Mouse (Mus musculus) CH12.LX (cell line): ENCODE results near the gene Efnb1.

ENCODE experiments used
- CTCF ChIP-seq, 2 experiments: IDR thresholded peaks in 1 of 2; conservative IDR thresholded peaks in 1 of 2; 2 replicates each; pipeline ENCODE4 v1.5.1; 2011 to 2012; ENCODE audit warnings: low read depth in 2 of 2, low read length in 2 of 2, improper control_type of control experiment in 1 of 2, inconsistent platforms in 1 of 2, mild to moderate bottlenecking in 1 of 2, moderate library complexity in 1 of 2
- EP300 ChIP-seq: IDR thresholded peaks from 2 replicates; pipeline ENCODE4 v1.6.1; 2011; ENCODE audit warnings: low read length, improper control_type of control experiment
- ETS1 ChIP-seq: conservative IDR thresholded peaks from 2 replicates; pipeline ENCODE4 v1.6.1; 2012; ENCODE audit warnings: low read depth, mild to moderate bottlenecking, inconsistent platforms, low read length, improper control_type of control experiment, moderate library complexity
- GABPA ChIP-seq: IDR thresholded peaks from 2 replicates; pipeline ENCODE4 v1.6.1; 2012; ENCODE audit warnings: low read depth, low read length, improper control_type of control experiment, inconsistent platforms; ENCODE audit not compliant: insufficient replicate concordance
- HCFC1 ChIP-seq: IDR thresholded peaks from 2 replicates; pipeline ENCODE4 v1.6.1; 2012; ENCODE audit warnings: low read depth, mild to moderate bottlenecking, inconsistent platforms, low read length, improper control_type of control experiment
- PAX5 ChIP-seq: IDR thresholded peaks from 2 replicates; pipeline ENCODE4 v1.6.1; 2012; ENCODE audit warnings: low read length, inconsistent platforms, mixed read lengths
- POLR2A ChIP-seq: IDR thresholded peaks from 2 replicates; pipeline ENCODE4 v1.6.1; 2011; ENCODE audit warnings: low read depth, mild to moderate bottlenecking, improper control_type of control experiment, low read length
- POLR2AphosphoS2 ChIP-seq: IDR thresholded peaks from 2 replicates; pipeline ENCODE4 v1.6.1; 2011; ENCODE audit warnings: low read depth, low read length, improper control_type of control experiment
- RAD21 ChIP-seq: IDR thresholded peaks from 2 replicates; pipeline ENCODE4 v1.6.1; 2011; ENCODE audit warnings: low read depth, mild to moderate bottlenecking, low read length, improper control_type of control experiment, moderate library complexity
- SIN3A ChIP-seq: IDR thresholded peaks from 2 replicates; pipeline ENCODE4 v1.6.1; 2012; ENCODE audit warnings: low read length, improper control_type of control experiment, inconsistent platforms
- TCF12 ChIP-seq: IDR thresholded peaks from 2 replicates; pipeline ENCODE4 v1.6.1; 2014; ENCODE audit warnings: low read depth, mild to moderate bottlenecking, inconsistent platforms, low read length, improper control_type of control experiment
- USF1 ChIP-seq: IDR thresholded peaks from 2 replicates; pipeline ENCODE4 v1.6.1; 2014; ENCODE audit warnings: low read depth, mild to moderate bottlenecking, inconsistent platforms, low read length, improper control_type of control experiment
- ZNF384 ChIP-seq: IDR thresholded peaks from 2 replicates; pipeline ENCODE4 v1.6.1; 2012; ENCODE audit warnings: low read depth, low read length, improper control_type of control experiment, inconsistent platforms

GRCm38 (mm10) chrX:99119510-99119909, 16.4 kb upstream of the Efnb1 start:
- no peak for TF ChIP-seq POLR2AphosphoS2
- TF ChIP-seq SIN3A, result no peak
- TF ChIP-seq POLR2A, result no peak
- no peak for TF ChIP-seq USF1
- TF ChIP-seq CTCF (conservative IDR thresholded peaks at IDR 0.05 in 1 of 2, IDR thresholded peaks at IDR 0.05 in 1 of 2; ENCODE audit: low read depth in 2 of 2, low read length in 2 of 2), result no peak
- TF ChIP-seq HCFC1, result no peak
- no peak for TF ChIP-seq EP300
- TF ChIP-seq TCF12, result no peak
- no peak for TF ChIP-seq ZNF384
- no peak for TF ChIP-seq PAX5
- no peak for TF ChIP-seq GABPA
- no peak for TF ChIP-seq ETS1
- no peak for TF ChIP-seq RAD21
